Mouse (Mus musculus) liver, embryonic 16.5 days (tissue): ENCODE data around the gene Olfr1008. TPM values are rescaled to one million over a fixed set of nuclear protein-coding genes. Genes with fewer than 3 reads are reported as not detected.

Experiments
- polyA plus RNA-seq: library from polyadenylated mRNA; unstranded; fragments of >200 nt; fragmentation: Nextera tagmentation; extraction: Ambion mirVana; gene quantifications from 2 replicates; pipeline ENCODE4 v1.2.1, GENCODE M21; 2015

The Olfr1008 gene
- polyA plus RNA-seq, 1 experiment from 2014 or later, result not detected

Other genes starting within 250 kb of the Olfr1008 start
- not detected in 2 replicates for gene Olfr995, start 245.8 kb upstream of the Olfr1008 start, polyA plus RNA-seq
- not detected in 2 replicates for gene 4833423E24Rik, start 170.4 kb upstream of the Olfr1008 start, polyA plus RNA-seq
- not detected in 2 replicates for gene Olfr996, start 110.2 kb upstream of the Olfr1008 start, polyA plus RNA-seq
- gene Olfr998, start 100.5 kb upstream of the Olfr1008 start, polyA plus RNA-seq, result not detected in 2 replicates
- gene Olfr1000, start 77.5 kb upstream of the Olfr1008 start, polyA plus RNA-seq, result not detected in 2 replicates
- not detected in 2 replicates for gene Olfr1002, start 38.7 kb upstream of the Olfr1008 start, polyA plus RNA-seq
- not detected in 2 replicates for gene Olfr154, start 25.0 kb upstream of the Olfr1008 start, polyA plus RNA-seq
- not detected in 2 replicates for gene Olfr1006, start 10.7 kb upstream of the Olfr1008 start, polyA plus RNA-seq
- not detected in 2 replicates for gene Olfr1009, start 26.0 kb downstream of the Olfr1008 start, polyA plus RNA-seq
- gene Olfr1012, start 73.3 kb downstream of the Olfr1008 start, polyA plus RNA-seq, result not detected in 2 replicates
- gene Olfr1013, start 77.7 kb downstream of the Olfr1008 start, polyA plus RNA-seq, result not detected in 2 replicates
- not detected in 2 replicates for gene Olfr1014, start 83.3 kb downstream of the Olfr1008 start, polyA plus RNA-seq
- gene Olfr1015, start 92.6 kb downstream of the Olfr1008 start, polyA plus RNA-seq, result not detected in 2 replicates
- not detected in 2 replicates for gene Olfr1016, start 113.1 kb downstream of the Olfr1008 start, polyA plus RNA-seq
- not detected in 2 replicates for gene Olfr1018, start 129.0 kb downstream of the Olfr1008 start, polyA plus RNA-seq
- gene Olfr1019, start 156.1 kb downstream of the Olfr1008 start, polyA plus RNA-seq, result not detected in 2 replicates
- gene Olfr1020, start 157.6 kb downstream of the Olfr1008 start, polyA plus RNA-seq, result not detected in 2 replicates
- not detected in 2 replicates for gene Olfr1022, start 179.2 kb downstream of the Olfr1008 start, polyA plus RNA-seq
- gene Olfr1023, start 196.2 kb downstream of the Olfr1008 start, polyA plus RNA-seq, result not detected in 2 replicates
- not detected in 2 replicates for gene Olfr1024, start 215.6 kb downstream of the Olfr1008 start, polyA plus RNA-seq
- not detected in 2 replicates for gene Olfr1025-ps1, start 225.8 kb downstream of the Olfr1008 start, polyA plus RNA-seq
- not detected in 2 replicates for gene Olfr1026, start 232.1 kb downstream of the Olfr1008 start, polyA plus RNA-seq